Mouse (Mus musculus): ENCODE measurements around the gene Nbea.

Gene Nbea

GRCm38 (mm10) chr3:55783171-55784081, 400.1 kb downstream of the Nbea start:
- DNase-seq (ENCODE audit: low spot score), result no peak

- no peak for DNase-seq (ENCODE audit: low spot score)
Measured at GRCm38 (mm10) chr3:55782771-55783170, 400.7 kb downstream of the Nbea start.

- DNase-seq (ENCODE audit: low spot score), result no peak
Measured at GRCm38 (mm10) chr3:55782056-55782687, 401.3 kb downstream of the Nbea start, which contains the start of gene Mab21l1. TSS of gene Mab21l1 (plus strand) at chr3:55782510.

GRCm38 (mm10) chr3:55781429-55782055, 402.0 kb downstream of the Nbea start:
- DNase-seq (ENCODE audit: low spot score), result no peak

GRCm38 (mm10) chr3:55780120-55781070, 403.1 kb downstream of the Nbea start:
- no peak for DNase-seq (ENCODE audit: low spot score)

- DNase-seq (ENCODE audit: low spot score), result no peak
Measured at GRCm38 (mm10) chr3:55778764-55779730, 404.5 kb downstream of the Nbea start.

GRCm38 (mm10) chr3:55777501-55777900, 406.0 kb downstream of the Nbea start:
- DNase-seq (ENCODE audit: low spot score), result no peak

GRCm38 (mm10) chr3:55775753-55776152, 407.7 kb downstream of the Nbea start:
- no peak for DNase-seq (ENCODE audit: low spot score)

GRCm38 (mm10) chr3:55775245-55775644, 408.3 kb downstream of the Nbea start:
- DNase-seq (ENCODE audit: low spot score), result no peak

GRCm38 (mm10) chr3:55774203-55774602, 409.3 kb downstream of the Nbea start:
- DNase-seq (ENCODE audit: low spot score), result no peak

- DNase-seq (ENCODE audit: low spot score), result no peak
Measured at GRCm38 (mm10) chr3:55769308-55769707, 414.2 kb downstream of the Nbea start.

- no peak for DNase-seq (ENCODE audit: low spot score)
Measured at GRCm38 (mm10) chr3:55768654-55769053, 414.8 kb downstream of the Nbea start.

- DNase-seq (ENCODE audit: low spot score), result no peak
Measured at GRCm38 (mm10) chr3:55763591-55763990, 419.9 kb downstream of the Nbea start.

GRCm38 (mm10) chr3:55758297-55758696, 425.2 kb downstream of the Nbea start:
- no peak for DNase-seq (ENCODE audit: low spot score)

GRCm38 (mm10) chr3:55756602-55757190, 426.8 kb downstream of the Nbea start:
- DNase-seq (ENCODE audit: low spot score), result no peak

GRCm38 (mm10) chr3:55755805-55756601, 427.5 kb downstream of the Nbea start:
- no peak for DNase-seq (ENCODE audit: low spot score)

- no peak for DNase-seq (ENCODE audit: low spot score)
Measured at GRCm38 (mm10) chr3:55754981-55755608, 428.4 kb downstream of the Nbea start.

- no peak for DNase-seq (ENCODE audit: low spot score)
Measured at GRCm38 (mm10) chr3:55753872-55754271, 429.6 kb downstream of the Nbea start.

GRCm38 (mm10) chr3:55752558-55752957, 430.9 kb downstream of the Nbea start:
- no peak for DNase-seq (ENCODE audit: low spot score)

All from T-cell, adult 2 months (primary cell).